Mouse (Mus musculus) MEL (cell line): ENCODE measurements at regions not wholly inside any gene's neighbourhood (a gene's known extent, or its start where the extent isn't known, plus 50 kb on each side); places are given as distances from the start of the nearest gene placed in this dataset.

Experiments used
- DNase-seq: peaks from one replicate; pipeline ENCODE4 v3.0.0; 2011; ENCODE audit warnings: low read depth, low spot score
- H3K27ac ChIP-seq: 2 replicates; pipeline ENCODE4 v1.5.1; 2012; ENCODE audit warnings: low read depth, mild to moderate bottlenecking, control low read depth, low read length, moderate library complexity; ENCODE audit not compliant: control insufficient read depth
- H3K27me3 ChIP-seq, 2 experiments: fragments of 150-350 bp in 1 of 2; sonication (generic) in 1 of 2; 2 replicates each; pipeline ENCODE4 v1.6.1; 2012; ENCODE audit warnings: low read length in 2 of 2, mild to moderate bottlenecking in 2 of 2, improper control_type of control experiment in 1 of 2, moderate library complexity in 1 of 2; ENCODE audit not compliant: insufficient read depth in 2 of 2, control insufficient read depth in 1 of 2
- H3K36me3 ChIP-seq, 2 experiments: 2 replicates each; pipeline ENCODE4 v1.6.1; 2012 to 2014; ENCODE audit warnings: low read length in 2 of 2, improper control_type of control experiment in 1 of 2, inconsistent platforms in 1 of 2, mild to moderate bottlenecking in 1 of 2; ENCODE audit not compliant: insufficient read depth in 2 of 2, control insufficient read depth in 1 of 2
- H3K4me1 ChIP-seq, 2 experiments: fragments of 150-350 bp in 1 of 2; sonication (generic) in 1 of 2; 2 replicates each; pipeline ENCODE4 v1.6.1; 2012; ENCODE audit warnings: low read length in 2 of 2, improper control_type of control experiment in 1 of 2, mild to moderate bottlenecking in 1 of 2; ENCODE audit not compliant: insufficient read depth in 2 of 2, control insufficient read depth in 1 of 2
- H3K4me3 ChIP-seq, 2 experiments: fragments of 150-350 bp in 1 of 2; sonication (generic) in 1 of 2; 2 replicates each; pipeline ENCODE4 v1.5.1; 2012; ENCODE audit warnings: low read depth in 2 of 2, low read length in 2 of 2, mild to moderate bottlenecking in 2 of 2, moderate library complexity in 2 of 2, control low read depth in 1 of 2, improper control_type of control experiment in 1 of 2; ENCODE audit not compliant: control insufficient read depth in 1 of 2, insufficient read depth in 1 of 2
- H3K79me2 ChIP-seq: 2 replicates; pipeline ENCODE4 v1.6.1; 2012; ENCODE audit warnings: mild to moderate bottlenecking, low read length, moderate library complexity; ENCODE audit not compliant: control insufficient read depth, poor library complexity, insufficient read depth
- H3K9ac ChIP-seq: 2 replicates; pipeline ENCODE4 v1.6.1; 2012; ENCODE audit warnings: low read depth, mild to moderate bottlenecking, control low read depth, low read length, moderate library complexity; ENCODE audit not compliant: control insufficient read depth, poor library complexity, severe bottlenecking
- H3K9me3 ChIP-seq: fragments of 150-350 bp; sonication (generic); replicated peaks from 2 replicates; pipeline ENCODE4 v1.6.1; 2012; ENCODE audit warnings: mild to moderate bottlenecking, low read length, improper control_type of control experiment, moderate library complexity; ENCODE audit not compliant: insufficient read depth
- E2F4 ChIP-seq: IDR thresholded peaks from 2 replicates; pipeline ENCODE4 v1.6.1; 2011; ENCODE audit warnings: low read depth, low read length, improper control_type of control experiment, borderline replicate concordance
- EP300 ChIP-seq, 2 experiments: IDR thresholded peaks; 2 replicates each; pipeline ENCODE4 v1.6.1; 2011; ENCODE audit warnings: improper control_type of control experiment in 2 of 2, low read length in 2 of 2, low read depth in 1 of 2, mild to moderate bottlenecking in 1 of 2
- ETS1 ChIP-seq: IDR thresholded peaks from 2 replicates; pipeline ENCODE4 v1.6.1; 2012; ENCODE audit warnings: low read depth, mild to moderate bottlenecking, inconsistent platforms, low read length, improper control_type of control experiment, moderate library complexity
- GATA1 ChIP-seq: IDR thresholded peaks from 2 replicates; pipeline ENCODE4 v1.6.1; 2011; ENCODE audit warnings: low read depth, low read length, improper control_type of control experiment
- KAT2A ChIP-seq: conservative IDR thresholded peaks from 2 replicates; pipeline ENCODE4 v1.6.1; 2012; ENCODE audit warnings: low read depth, low read length, improper control_type of control experiment, inconsistent platforms
- MYB ChIP-seq: IDR thresholded peaks from 2 replicates; pipeline ENCODE4 v1.6.1; 2011; ENCODE audit warnings: mild to moderate bottlenecking, low read depth, low read length, improper control_type of control experiment
- POLR2A ChIP-seq, 2 experiments: IDR thresholded peaks; 2 replicates each; pipeline ENCODE4 v1.6.1; 2011 to 2012; ENCODE audit warnings: low read length in 2 of 2, mild to moderate bottlenecking in 2 of 2, control low read depth in 1 of 2, improper control_type of control experiment in 1 of 2, low read depth in 1 of 2, moderate library complexity in 1 of 2; ENCODE audit not compliant: control insufficient read depth in 1 of 2, insufficient read depth in 1 of 2, poor library complexity in 1 of 2
- RAD21 ChIP-seq: IDR thresholded peaks from 2 replicates; pipeline ENCODE4 v1.6.1; 2011; ENCODE audit warnings: mild to moderate bottlenecking, low read depth, low read length, improper control_type of control experiment
- RCOR1 ChIP-seq: IDR thresholded peaks from 2 replicates; pipeline ENCODE4 v1.6.1; 2012; ENCODE audit warnings: low read depth, mild to moderate bottlenecking, inconsistent platforms, low read length, improper control_type of control experiment
- USF1 ChIP-seq: IDR thresholded peaks from 2 replicates; pipeline ENCODE4 v1.6.1; 2014; ENCODE audit warnings: low read depth, mild to moderate bottlenecking, inconsistent platforms, low read length, improper control_type of control experiment, moderate library complexity
- ZC3H11A ChIP-seq: IDR thresholded peaks from 2 replicates; pipeline ENCODE4 v1.6.1; 2012; ENCODE audit warnings: low read depth, mild to moderate bottlenecking, inconsistent platforms, low read length, improper control_type of control experiment
- ZMIZ1 ChIP-seq: IDR thresholded peaks from 2 replicates; pipeline ENCODE4 v1.6.1; 2012; ENCODE audit warnings: low read depth, mild to moderate bottlenecking, inconsistent platforms, low read length, improper control_type of control experiment, moderate library complexity
- ZNF384 ChIP-seq: IDR thresholded peaks from 2 replicates; pipeline ENCODE4 v1.6.1; 2012; ENCODE audit warnings: low read depth, mild to moderate bottlenecking, inconsistent platforms, low read length, improper control_type of control experiment

- Histone ChIP-seq H3K27me3 (no peaks in the 10 kb centered on the region), H3K4me3 (no peak overlapping the region), H3K27ac (no peak overlapping the region), H3K4me1 (no peaks in the 10 kb centered on the region; a peak in 2 of 4 replicates), H3K79me2 (no peaks in the 10 kb centered on the region), H3K9me3 (no peaks in the 10 kb centered on the region), H3K9ac (no peak overlapping the region), H3K36me3 (peaks cover 0 to 4% of the 10 kb centered on the region in 2 experiments; a peak in 2 of 4 replicates)
- no peak for TF ChIP-seq RAD21
- no peak for TF ChIP-seq ETS1
- TF ChIP-seq E2F4, result no peak
- no peak for TF ChIP-seq ZMIZ1
- DNase-seq, result no peak
Measured at GRCm38 (mm10) chr10:17213310-17214064, 509.5 kb upstream of the Cited2 start.

- H3K9ac ChIP-seq, result no peak overlapping the region
- H3K27me3 ChIP-seq, result no peaks in the 10 kb centered on the region
- no peaks in the 10 kb centered on the region; a peak in 2 of 4 replicates for H3K4me1 ChIP-seq
- H3K9me3 ChIP-seq, result no peaks in the 10 kb centered on the region
- TF ChIP-seq MYB, result no peak
- TF ChIP-seq ZNF384, result 0 out of 2 replicates have a peak, but pooled peaks have one; percentile 27
- TF ChIP-seq USF1, result no peak
- TF ChIP-seq GATA1, result no peak
- no peak overlapping the region for H3K27ac ChIP-seq
- no peaks in the 10 kb centered on the region for H3K79me2 ChIP-seq
- H3K36me3 ChIP-seq, result peaks cover 0 to 4% of the 10 kb centered on the region in 2 experiments; a peak in 2 of 4 replicates
- no peak overlapping the region for H3K4me3 ChIP-seq
- DNase-seq, result no peak
Measured at GRCm38 (mm10) chr10:17214065-17214440, 509.0 kb upstream of the Cited2 start.

- DNase-seq, result no peak
Measured at GRCm38 (mm10) chr10:17215029-17215428, 508.0 kb upstream of the Cited2 start.

More at GRCm38 (mm10) chr10:17215029-17215428, 508.0 kb upstream of the Cited2 start:
- no peaks in the 10 kb centered on the region for H3K27me3 ChIP-seq
- no peak overlapping the region for H3K9ac ChIP-seq
- no peak overlapping the region for H3K27ac ChIP-seq
- H3K4me3 ChIP-seq, result no peak overlapping the region
- H3K79me2 ChIP-seq, result no peaks in the 10 kb centered on the region
- no peak for TF ChIP-seq RCOR1
- no peak for TF ChIP-seq KAT2A
- TF ChIP-seq POLR2A (IDR thresholded peaks at IDR 0.05; ENCODE audit: control insufficient read depth in 1 of 2, insufficient read depth in 1 of 2, low read depth in 1 of 2, low read length in 2 of 2, poor library complexity in 1 of 2), result no peak
- TF ChIP-seq E2F4, result no peak
- TF ChIP-seq ETS1, result no peak
- TF ChIP-seq EP300 (IDR thresholded peaks at IDR 0.05; ENCODE audit: low read depth in 1 of 2, low read length in 2 of 2), result no peak
- TF ChIP-seq ZC3H11A, result no peak
- TF ChIP-seq, all 39 proteins: peak for 0
- Histone ChIP-seq H3K9me3 (no peaks in the 10 kb centered on the region), H3K36me3 (peaks cover 0 to 4% of the 10 kb centered on the region in 2 experiments; a peak in 2 of 4 replicates), H3K4me1 (no peaks in the 10 kb centered on the region; a peak in 2 of 4 replicates)
